Mouse (Mus musculus): ENCODE data around the gene Fign. TPM values are rescaled to one million over a fixed set of nuclear protein-coding genes. Genes with fewer than 3 reads are reported as not detected.

Gene Fign
- polyA plus RNA-seq (2014; fragmentation: Nextera tagmentation; extraction: Ambion mirVana): 7.4 and 7.9 TPM in 2 replicates

- H3K36me3 ChIP-seq (ENCODE audit: control insufficient read depth, insufficient read depth, low read length): no peaks in the 10 kb centered on the region
- H3K4me2 ChIP-seq (ENCODE audit: low read length): peak within 1 kb of the TSS; percentile 90
- H3K27ac ChIP-seq (ENCODE audit: low read depth, low read length): peak within 1 kb of the TSS; percentile 97
- H3K4me3 ChIP-seq (ENCODE audit: low read depth, low read length): peak within 1 kb of the TSS; percentile 68
- WGBS: under 1% methylated on average over 68 of the region's 85 CpGs
- H3K9ac ChIP-seq (ENCODE audit: low read length): peak within 1 kb of the TSS; percentile 92
- H3K27me3 ChIP-seq (replicated peaks; ENCODE audit: control insufficient read depth, insufficient read depth, low read length): peaks cover 4% of the 10 kb centered on the region; the same call in 1 of the 2 replicates
- H3K4me1 ChIP-seq (ENCODE audit: control insufficient read depth, insufficient read depth, low read length): peaks cover 3% of the 10 kb centered on the region; the same call in 1 of the 2 replicates
- H3K9me3 ChIP-seq (replicated peaks; ENCODE audit: control insufficient read depth, low read length): no peaks in the 10 kb centered on the region
- peak; percentile 88 for DNase-seq (ENCODE audit: low spot score)
- peak; percentile 79 for ATAC-seq
Observed at GRCm38 (mm10) chr2:64097937-64098617, at the start of gene Fign. TSS of gene Fign (minus strand) at chr2:64098038.

GRCm38 (mm10) chr2:64133597-64133996 lies 35.8 kb upstream of the Fign start:
- no peak overlapping the region for H3K4me3 ChIP-seq (ENCODE audit: low read depth, low read length)
- no peak overlapping the region for H3K9ac ChIP-seq (ENCODE audit: low read length)
- ATAC-seq (no peak), DNase-seq (ENCODE audit: low spot score) (no peak)
- 90% methylated on average over 4 of the region's 4 CpGs for WGBS
- H3K9me3 ChIP-seq (replicated peaks; ENCODE audit: control insufficient read depth, low read length): no peaks in the 10 kb centered on the region
- no peaks in the 10 kb centered on the region for H3K4me1 ChIP-seq (ENCODE audit: control insufficient read depth, insufficient read depth, low read length)
- no peak overlapping the region for H3K4me2 ChIP-seq (ENCODE audit: low read length)
- H3K36me3 ChIP-seq (ENCODE audit: control insufficient read depth, insufficient read depth, low read length): no peaks in the 10 kb centered on the region
- H3K27ac ChIP-seq (ENCODE audit: low read depth, low read length): no peak overlapping the region
- H3K27me3 ChIP-seq (replicated peaks; ENCODE audit: control insufficient read depth, insufficient read depth, low read length): no peaks in the 10 kb centered on the region

- Histone ChIP-seq H3K9me3 (replicated peaks; ENCODE audit: control insufficient read depth, low read length) (no peaks in the 10 kb centered on the region), H3K36me3 (ENCODE audit: control insufficient read depth, insufficient read depth, low read length) (no peaks in the 10 kb centered on the region), H3K27ac (ENCODE audit: low read depth, low read length) (no peak overlapping the region), H3K4me3 (ENCODE audit: low read depth, low read length) (no peak overlapping the region), H3K27me3 (replicated peaks; ENCODE audit: control insufficient read depth, insufficient read depth, low read length) (no peaks in the 10 kb centered on the region), H3K9ac (ENCODE audit: low read length) (no peak overlapping the region), H3K4me1 (ENCODE audit: control insufficient read depth, insufficient read depth, low read length) (no peaks in the 10 kb centered on the region), H3K4me2 (ENCODE audit: low read length) (no peak overlapping the region)
- WGBS: 91% methylated on average over 5 of the region's 5 CpGs
- ATAC-seq (no peak), DNase-seq (ENCODE audit: low spot score) (no peak)
Observed at GRCm38 (mm10) chr2:64120495-64120894, 22.7 kb upstream of the Fign start.

- WGBS: 30% methylated on average over 7 of the region's 7 CpGs
Observed at GRCm38 (mm10) chr2:64116613-64117012, 18.8 kb upstream of the Fign start.

GRCm38 (mm10) chr2:64111133-64111532 lies 13.3 kb upstream of the Fign start:
- no peaks in the 10 kb centered on the region for H3K27me3 ChIP-seq (replicated peaks; ENCODE audit: control insufficient read depth, insufficient read depth, low read length)
- ATAC-seq (no peak), DNase-seq (ENCODE audit: low spot score) (no peak)
- no peak overlapping the region for H3K9ac ChIP-seq (ENCODE audit: low read length)
- 87% methylated on average over 3 of the region's 3 CpGs for WGBS
- no peaks in the 10 kb centered on the region for H3K4me1 ChIP-seq (ENCODE audit: control insufficient read depth, insufficient read depth, low read length)
- no peak overlapping the region for H3K27ac ChIP-seq (ENCODE audit: low read depth, low read length)
- no peaks in the 10 kb centered on the region for H3K36me3 ChIP-seq (ENCODE audit: control insufficient read depth, insufficient read depth, low read length)
- no peaks in the 10 kb centered on the region for H3K9me3 ChIP-seq (replicated peaks; ENCODE audit: control insufficient read depth, low read length)
- no peak overlapping the region for H3K4me3 ChIP-seq (ENCODE audit: low read depth, low read length)
- H3K4me2 ChIP-seq (ENCODE audit: low read length): no peak overlapping the region

More at GRCm38 (mm10) chr2:64116613-64117012, 18.8 kb upstream of the Fign start:
- DNase-seq (ENCODE audit: low spot score) (no peak), ATAC-seq (peak; percentile 32; the same call in 1 of the 2 replicates)
- no peak overlapping the region for H3K9ac ChIP-seq (ENCODE audit: low read length)
- no peak overlapping the region for H3K27ac ChIP-seq (ENCODE audit: low read depth, low read length)
- H3K36me3 ChIP-seq (ENCODE audit: control insufficient read depth, insufficient read depth, low read length): no peaks in the 10 kb centered on the region
- H3K4me1 ChIP-seq (ENCODE audit: control insufficient read depth, insufficient read depth, low read length): no peaks in the 10 kb centered on the region
- H3K9me3 ChIP-seq (replicated peaks; ENCODE audit: control insufficient read depth, low read length): no peaks in the 10 kb centered on the region
- H3K4me3 ChIP-seq (ENCODE audit: low read depth, low read length): no peak overlapping the region
- H3K27me3 ChIP-seq (replicated peaks; ENCODE audit: control insufficient read depth, insufficient read depth, low read length): no peaks in the 10 kb centered on the region
- no peak overlapping the region for H3K4me2 ChIP-seq (ENCODE audit: low read length)

GRCm38 (mm10) chr2:64109860-64110259 lies 12.0 kb upstream of the Fign start:
- Histone ChIP-seq H3K4me2 (ENCODE audit: low read length) (no peak overlapping the region), H3K4me3 (ENCODE audit: low read depth, low read length) (no peak overlapping the region), H3K27ac (ENCODE audit: low read depth, low read length) (no peak overlapping the region), H3K27me3 (replicated peaks; ENCODE audit: control insufficient read depth, insufficient read depth, low read length) (no peaks in the 10 kb centered on the region), H3K36me3 (ENCODE audit: control insufficient read depth, insufficient read depth, low read length) (no peaks in the 10 kb centered on the region), H3K9ac (ENCODE audit: low read length) (no peak overlapping the region), H3K9me3 (replicated peaks; ENCODE audit: control insufficient read depth, low read length) (no peaks in the 10 kb centered on the region), H3K4me1 (ENCODE audit: control insufficient read depth, insufficient read depth, low read length) (no peaks in the 10 kb centered on the region)
- ATAC-seq (peak; percentile 63; the same call in 1 of the 2 replicates), DNase-seq (ENCODE audit: low spot score) (peak; percentile 63)
- 39% methylated on average over 4 of the region's 4 CpGs for WGBS

- Histone ChIP-seq H3K36me3 (ENCODE audit: control insufficient read depth, insufficient read depth, low read length) (no peaks in the 10 kb centered on the region), H3K4me1 (ENCODE audit: control insufficient read depth, insufficient read depth, low read length) (no peaks in the 10 kb centered on the region), H3K9me3 (replicated peaks; ENCODE audit: control insufficient read depth, low read length) (no peaks in the 10 kb centered on the region), H3K27ac (ENCODE audit: low read depth, low read length) (no peak overlapping the region), H3K4me3 (ENCODE audit: low read depth, low read length) (no peak overlapping the region), H3K4me2 (ENCODE audit: low read length) (no peak overlapping the region), H3K27me3 (replicated peaks; ENCODE audit: control insufficient read depth, insufficient read depth, low read length) (no peaks in the 10 kb centered on the region), H3K9ac (ENCODE audit: low read length) (no peak overlapping the region)
- no peak for DNase-seq (ENCODE audit: low spot score)
- no peak for ATAC-seq
- 38% methylated on average over 8 of the region's 8 CpGs for WGBS
Observed at GRCm38 (mm10) chr2:64108040-64108439, 10.2 kb upstream of the Fign start.

GRCm38 (mm10) chr2:64098618-64099320 lies 931 bp upstream of the Fign start:
- H3K9ac ChIP-seq (ENCODE audit: low read length): peak overlapping the region; percentile 92
- DNase-seq (ENCODE audit: low spot score): peak; percentile 77
- 0 out of 2 replicates have a peak, but pooled peaks cover 3% of the 10 kb centered on the region for H3K4me1 ChIP-seq (ENCODE audit: control insufficient read depth, insufficient read depth, low read length)
- no peaks in the 10 kb centered on the region for H3K9me3 ChIP-seq (replicated peaks; ENCODE audit: control insufficient read depth, low read length)
- peak overlapping the region; percentile 90 for H3K4me2 ChIP-seq (ENCODE audit: low read length)
- 2% methylated on average over 21 of the region's 21 CpGs for WGBS
- H3K4me3 ChIP-seq (ENCODE audit: low read depth, low read length): peak overlapping the region; percentile 68
- ATAC-seq: peak; percentile 85
- peak overlapping the region; percentile 97 for H3K27ac ChIP-seq (ENCODE audit: low read depth, low read length)
- H3K27me3 ChIP-seq (replicated peaks; ENCODE audit: control insufficient read depth, insufficient read depth, low read length): 0 out of 2 replicates have a peak, but pooled peaks cover 4% of the 10 kb centered on the region
- H3K36me3 ChIP-seq (ENCODE audit: control insufficient read depth, insufficient read depth, low read length): no peaks in the 10 kb centered on the region
